ENCODE assay signal across 7 mouse cellular contexts in the genomic region with DNA sequence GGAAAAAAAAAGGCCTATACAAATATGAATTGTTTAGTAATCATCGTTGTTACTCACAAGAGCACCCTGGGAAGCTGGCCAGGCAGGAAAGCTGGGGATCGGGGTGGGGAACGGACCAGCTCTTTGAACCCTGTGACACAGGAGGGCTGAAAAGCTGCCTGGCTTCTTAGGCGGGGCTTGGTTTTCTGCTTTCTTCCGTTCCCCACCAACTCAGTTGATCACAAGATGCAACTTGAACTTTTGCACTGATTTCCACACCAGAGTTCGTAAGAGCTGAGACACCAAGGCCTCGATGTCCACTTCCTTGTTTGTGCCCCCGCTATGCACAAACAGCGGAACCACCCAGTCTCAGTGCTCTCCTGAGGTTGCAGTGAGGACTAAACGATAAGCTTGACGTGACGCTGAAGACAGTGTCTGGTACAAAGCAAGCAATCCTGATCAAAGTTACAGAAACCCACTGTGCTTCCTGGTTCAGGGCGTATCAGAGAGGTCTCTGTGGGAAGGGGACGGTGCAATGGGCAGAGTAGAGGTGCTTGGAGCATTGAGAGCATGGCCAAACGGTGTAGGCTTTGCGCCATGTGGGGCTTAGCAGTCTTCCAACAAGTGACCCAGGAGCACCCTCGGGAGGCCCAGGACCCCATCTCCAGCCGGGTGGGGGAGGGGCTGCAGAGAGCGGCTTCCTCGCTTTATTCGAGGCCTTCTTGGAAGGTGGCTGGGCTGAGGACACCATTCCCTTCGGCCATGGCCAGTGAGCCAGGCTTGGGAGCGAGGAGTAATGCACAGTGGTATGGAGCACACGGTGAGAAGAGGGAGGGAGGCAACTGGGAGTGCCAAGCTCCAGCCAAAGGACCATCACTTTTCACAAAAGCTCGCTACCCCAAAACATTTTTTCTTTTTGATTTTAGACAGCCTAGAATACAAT. TPM values are rescaled to one million over a fixed set of nuclear protein-coding genes. Genes with fewer than 3 reads are reported as not detected.
DNase-seq lines count a peak whose midpoint lies in the region; ATAC-seq and TF ChIP-seq lines count a peak whose summit lies in the region.

No protein-coding gene starts in this region.

- 60% methylated on average over 25 of the region's 25 CpGs for WGBS in kidney, adult 2 months
- WGBS in midbrain, embryonic 11.5 days: 72% methylated on average over 25 of the region's 25 CpGs

- peak overlapping the region; percentile 99 for H3K9ac ChIP-seq in CH12.LX (ENCODE audit: insufficient read depth, low read depth)
- no peak overlapping the region for H3K9ac ChIP-seq in midbrain, embryonic 11.5 days (ENCODE audit: low read length)

- peak overlapping the region; percentile 93 for H3K27ac ChIP-seq in CH12.LX (ENCODE audit: insufficient read depth, low read depth)
- H3K27ac ChIP-seq in gastrocnemius, adult 2 months: peak overlapping the region; percentile 94
- peak overlapping the region; percentile 99 for H3K27ac ChIP-seq in kidney, adult 2 months (ENCODE audit: insufficient read depth, low read depth, low read length)
- no peak overlapping the region for H3K27ac ChIP-seq in midbrain, embryonic 11.5 days (ENCODE audit: low read depth, low read length)

- no peak for TF ChIP-seq RAD21 in CH12.LX (IDR thresholded peaks at IDR 0.05; ENCODE audit: low read depth, low read length)

- in situ Hi-C loops in CH12.LX (cut with MboI; ENCODE audit: low pct_ligation_motif_present, low pct_unique_long_range_greater_than_20kb, low sequenced_read_pairs): loop anchor here (5.0 to 10.0 kb wide), 2 partner anchors 73 to 426 kb away; no protein-coding TSS in a partner anchor

- dilution Hi-C loops in CH12.LX (cut with MboI; ENCODE audit: extremely low pct_ligation_motif_present, extremely low pct_unique_long_range_greater_than_20kb, low sequenced_read_pairs): no loop called here

- peak; percentile 48; the same call in 1 of the 2 replicates for TF ChIP-seq EP300 in CH12.LX (IDR thresholded peaks at IDR 0.05; ENCODE audit: low read length)

- ATAC-seq in midbrain, embryonic 11.5 days (ENCODE audit: low FRiP score): no peak

- H3K79me2 ChIP-seq in CH12.LX (replicated peaks; ENCODE audit: control insufficient read depth, extremely low read depth, insufficient read depth, poor library complexity, severe bottlenecking): peaks cover 2% of the 10 kb centered on the region

- H3K4me2 ChIP-seq in CH12.LX (ENCODE audit: insufficient read depth, low read depth, poor library complexity, severe bottlenecking): peak overlapping the region; percentile 86
- no peak overlapping the region for H3K4me2 ChIP-seq in midbrain, embryonic 11.5 days

- peak; percentile 47 for DNase-seq in B cell, adult 2 months
- no peak for DNase-seq in CH12.LX (ENCODE audit: extremely low read depth)
- DNase-seq in gastrocnemius, adult 2 months: peak; percentile 73
- peak; percentile 89 for DNase-seq in kidney, adult 2 months
- DNase-seq in lung, postnatal 14 days: peak; percentile 80
- peak; percentile 66 for DNase-seq in thymus, postnatal 4 days
- DNase-seq in midbrain, embryonic 11.5 days (ENCODE audit: low spot score, missing footprints): no peak

- H3K27me3 ChIP-seq in CH12.LX (replicated peaks): no peaks in the 10 kb centered on the region
- H3K27me3 ChIP-seq in kidney, adult 2 months (replicated peaks; ENCODE audit: control insufficient read depth, insufficient read depth, low read length): no peaks in the 10 kb centered on the region
- no peaks in the 10 kb centered on the region for H3K27me3 ChIP-seq in midbrain, embryonic 11.5 days (ENCODE audit: control insufficient read depth, insufficient read depth, low read length)

- intact Hi-C loops in gastrocnemius, adult 2 months (cut with DNase I): no loop called here

- TF ChIP-seq POLR2A in CH12.LX (IDR thresholded peaks at IDR 0.05; ENCODE audit: low read depth, low read length): peak; percentile 43; the same call in 1 of the 2 replicates
- TF ChIP-seq POLR2A in kidney, adult 2 months (IDR thresholded peaks at IDR 0.05; ENCODE audit: low read depth, low read length): no peak

- H3K4me1 ChIP-seq in CH12.LX (ENCODE audit: control insufficient read depth in 1 of 2, insufficient read depth in 2 of 2): peaks cover 38 to 85% of the 10 kb centered on the region in 2 experiments
- H3K4me1 ChIP-seq in kidney, adult 2 months (ENCODE audit: control insufficient read depth, insufficient read depth, low read length): peaks cover 42% of the 10 kb centered on the region
- H3K4me1 ChIP-seq in midbrain, embryonic 11.5 days (ENCODE audit: control insufficient read depth, insufficient read depth, low read length): no peaks in the 10 kb centered on the region

- H3K4me3 ChIP-seq in CH12.LX (replicated peaks in 1 of 3; ENCODE audit: low read depth in 2 of 3, low read length in 2 of 3, poor library complexity in 1 of 3): peak overlapping the region; percentile 3 to 6 (median 5)
- peak overlapping the region; percentile 23 for H3K4me3 ChIP-seq in gastrocnemius, adult 2 months
- H3K4me3 ChIP-seq in kidney, adult 2 months (ENCODE audit: insufficient read depth, low read depth, low read length): no peak overlapping the region
- H3K4me3 ChIP-seq in midbrain, embryonic 11.5 days (ENCODE audit: low read depth, low read length): no peak overlapping the region

- TF ChIP-seq CTCF in CH12.LX (conservative IDR thresholded peaks at IDR 0.05 in 1 of 2, IDR thresholded peaks at IDR 0.05 in 1 of 2; ENCODE audit: low read depth in 2 of 2, low read length in 2 of 2): no peak
- TF ChIP-seq CTCF in gastrocnemius, adult 2 months (IDR thresholded peaks at IDR 0.05): no peak
- TF ChIP-seq CTCF in kidney, adult 2 months (conservative IDR thresholded peaks at IDR 0.05; ENCODE audit: insufficient read depth, insufficient read length, low read depth, low read length): no peak

- no peaks in the 10 kb centered on the region for H3K9me3 ChIP-seq in CH12.LX (replicated peaks; ENCODE audit: low read length)
- H3K9me3 ChIP-seq in midbrain, embryonic 11.5 days (ENCODE audit: control insufficient read depth, low read length): no peaks in the 10 kb centered on the region

- peaks cover 0 to 2% of the 10 kb centered on the region in 2 experiments for H3K36me3 ChIP-seq in CH12.LX (replicated peaks in 1 of 2; ENCODE audit: control insufficient read depth in 1 of 2, insufficient read depth in 1 of 2, low read length in 1 of 2)
- H3K36me3 ChIP-seq in kidney, adult 2 months (ENCODE audit: control insufficient read depth, insufficient read depth, low read length): no peaks in the 10 kb centered on the region
- H3K36me3 ChIP-seq in midbrain, embryonic 11.5 days (ENCODE audit: control insufficient read depth, insufficient read depth, low read length): no peaks in the 10 kb centered on the region

TF ChIP-seq in CH12.LX, 34 proteins besides CTCF, POLR2A, EP300 and RAD21 (continues in another document):
- TF ChIP-seq ZC3H11A (IDR thresholded peaks at IDR 0.05; ENCODE audit: low read depth, low read length): no peak
- no peak for TF ChIP-seq USF1 (IDR thresholded peaks at IDR 0.05; ENCODE audit: low read depth, low read length)
- peak; percentile 74 for TF ChIP-seq ZMIZ1 (IDR thresholded peaks at IDR 0.05; ENCODE audit: low read depth, low read length)
- no peak for TF ChIP-seq PAX5 (IDR thresholded peaks at IDR 0.05; ENCODE audit: low read length)
- peak; percentile 2; the same call in 1 of the 2 replicates for TF ChIP-seq SMC3 (IDR thresholded peaks at IDR 0.05; ENCODE audit: low read depth, low read length)
- peak; percentile 62; the same call in 1 of the 2 replicates for TF ChIP-seq IRF4 (IDR thresholded peaks at IDR 0.05; ENCODE audit: low read depth, low read length)
- no peak for TF ChIP-seq USF2 (conservative IDR thresholded peaks at IDR 0.05; ENCODE audit: low read depth, low read length)
- TF ChIP-seq MEF2A (IDR thresholded peaks at IDR 0.05; ENCODE audit: borderline replicate concordance, low read depth, low read length): peak; percentile 65
- TF ChIP-seq GABPA (IDR thresholded peaks at IDR 0.05; ENCODE audit: insufficient replicate concordance, low read depth, low read length): no peak
- no peak for TF ChIP-seq JUN (IDR thresholded peaks at IDR 0.05; ENCODE audit: insufficient read depth, low read depth, low read length)
- 0 out of 2 replicates have a peak, but pooled peaks have one; percentile 33 for TF ChIP-seq JUND (conservative IDR thresholded peaks at IDR 0.05; ENCODE audit: low read depth, low read length)
- 0 out of 2 replicates have a peak, but pooled peaks have one; percentile 46 for TF ChIP-seq TBP (conservative IDR thresholded peaks at IDR 0.05; ENCODE audit: low read depth, low read length)
- peak; percentile 87 for TF ChIP-seq SIN3A (IDR thresholded peaks at IDR 0.05; ENCODE audit: low read length)
- no peak; the same call in 1 of the 2 replicates for TF ChIP-seq ETS1 (conservative IDR thresholded peaks at IDR 0.05; ENCODE audit: low read depth, low read length)
- peak; percentile 43; the same call in 1 of the 2 replicates for TF ChIP-seq HCFC1 (IDR thresholded peaks at IDR 0.05; ENCODE audit: low read depth, low read length)
- TF ChIP-seq RCOR1 (conservative IDR thresholded peaks at IDR 0.05; ENCODE audit: low read depth, low read length): 0 out of 2 replicates have a peak, but pooled peaks have one; percentile 80
- peak; percentile 76 for TF ChIP-seq CHD2 (IDR thresholded peaks at IDR 0.05; ENCODE audit: low read length)
- 0 out of 2 replicates have a peak, but pooled peaks have one; percentile 19 for TF ChIP-seq E2F4 (IDR thresholded peaks at IDR 0.05; ENCODE audit: insufficient replicate concordance, low read depth, low read length)
- TF ChIP-seq POLR2AphosphoS2 (IDR thresholded peaks at IDR 0.05; ENCODE audit: low read depth, low read length): peak; percentile 72; the same call in 1 of the 2 replicates
- TF ChIP-seq MAX (IDR thresholded peaks at IDR 0.05; ENCODE audit: low read length): peak; percentile 31; the same call in 1 of the 2 replicates
- no peak for TF ChIP-seq ZKSCAN1 (IDR thresholded peaks at IDR 0.05; ENCODE audit: borderline replicate concordance, low read depth, low read length)

RNA-seq across cellular contexts. Expression of a gene that starts 34.3 kb away (rescaled TPM):
- total RNA-seq in CH12.LX (2012; rRNA removed) (11.9 and 14.3 TPM in 2 replicates), CH12.LX (2014; rRNA removed) (9.7 and 9.8 TPM in 2 replicates)
- polyA plus RNA-seq in CH12.LX (2012; ENCODE audit: insufficient read length, low read depth): 12.6 and 13.4 TPM in 2 replicates
- total RNA-seq in gastrocnemius, adult 2 months (2021): 1 to 10 TPM; 6.9 to 8.5 TPM
- 2.6 and 2.8 TPM in 2 replicates for polyA plus RNA-seq in kidney, adult 2 months (2012; rRNA removed)
- polyA plus RNA-seq in midbrain, embryonic 11.5 days (2014; fragmentation: Nextera tagmentation; extraction: Ambion mirVana): 11.2 and 15.1 TPM in 2 replicates

RNA-seq across cellular contexts. Expression of a gene that starts 34.5 kb away (rescaled TPM):
- 45.2 and 56.7 TPM in 2 replicates for total RNA-seq in CH12.LX (2012; rRNA removed)
- 76.9 and 79.9 TPM in 2 replicates for total RNA-seq in CH12.LX (2014; rRNA removed)
- polyA plus RNA-seq in CH12.LX (2012; ENCODE audit: insufficient read length, low read depth): 110 and 152 TPM in 2 replicates
- 10 to 100 TPM; 21.1 to 22.3 TPM for total RNA-seq in gastrocnemius, adult 2 months (2021)
- 6.0 and 7.3 TPM in 2 replicates for polyA plus RNA-seq in kidney, adult 2 months (2012; rRNA removed)
- polyA plus RNA-seq in midbrain, embryonic 11.5 days (2014; fragmentation: Nextera tagmentation; extraction: Ambion mirVana): 54.1 and 62.2 TPM in 2 replicates

Comparison
In these comparisons a context has a peak if more than half of its experiments do, and no peak if none do; other contexts are left out.
1. DNase-seq: peak in B cell, adult 2 months (2 of 2), gastrocnemius, adult 2 months (single experiment), kidney, adult 2 months (single experiment), lung, postnatal 14 days (single experiment) and thymus, postnatal 4 days (single experiment); none in CH12.LX (single experiment) and midbrain, embryonic 11.5 days (single experiment).
2. H3K4me3 ChIP-seq: peak in CH12.LX (3 of 3) and gastrocnemius, adult 2 months (single experiment); none in kidney, adult 2 months (single experiment) and midbrain, embryonic 11.5 days (single experiment).